Mouse (Mus musculus) ovary, postnatal 14 days (tissue): Measurements from ENCODE around the gene Thada.
"Not testable (repeated sequence)": the region's sequence is repeated elsewhere in the genome, so short reads cannot be mapped to it uniquely, and the experiment has no call there.

Experiments
- DNase-seq: peaks from one replicate; pipeline ENCODE4 v3.0.0; 2022; ENCODE audit warnings: low spot score

Gene Thada

DNA sequence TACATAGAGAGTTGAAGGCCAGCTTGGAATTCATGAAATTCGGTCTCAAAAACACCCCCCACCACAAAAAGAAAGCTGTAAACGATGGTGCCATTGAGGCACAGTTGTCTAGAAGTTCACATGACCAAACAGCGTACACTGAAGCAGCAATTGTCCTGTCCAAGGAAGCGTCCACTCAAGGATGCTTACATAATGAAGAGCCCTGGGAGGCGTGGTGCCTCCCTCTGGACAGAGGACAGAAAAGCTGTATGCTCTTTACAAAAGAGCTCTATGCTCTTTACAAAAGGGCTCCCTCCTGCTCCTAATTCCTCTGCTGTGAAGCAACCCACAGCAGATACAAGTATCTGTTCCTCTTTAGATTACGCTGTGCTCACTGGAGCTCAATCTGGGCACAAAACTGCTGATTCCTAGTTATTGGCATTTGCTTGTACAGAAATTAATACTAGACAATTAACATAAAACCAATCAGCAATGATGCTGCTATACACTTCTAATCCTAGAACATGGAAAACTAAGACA lies 123.6 kb downstream of the Thada start:
- no peak for DNase-seq

DNA sequence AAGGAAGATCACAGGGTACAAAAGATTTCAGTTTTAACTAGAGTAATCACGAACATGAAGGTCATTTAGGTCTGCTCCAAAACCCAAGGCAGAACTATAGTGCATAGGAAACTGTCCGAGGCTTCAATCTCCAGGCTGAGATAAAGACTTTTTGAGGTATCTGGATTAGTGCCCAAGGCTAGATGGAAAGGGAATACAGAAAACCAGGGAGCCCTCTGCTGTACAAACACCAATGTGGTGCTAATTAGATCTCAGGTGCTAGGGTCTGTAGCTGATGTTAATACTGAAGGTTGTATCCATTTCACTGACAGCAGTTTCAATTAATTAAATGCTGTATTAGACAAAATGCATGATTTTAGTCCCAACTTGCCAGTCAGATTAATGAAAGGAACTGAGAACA lies 124.3 kb downstream of the Thada start:
- DNase-seq: no peak

DNA sequence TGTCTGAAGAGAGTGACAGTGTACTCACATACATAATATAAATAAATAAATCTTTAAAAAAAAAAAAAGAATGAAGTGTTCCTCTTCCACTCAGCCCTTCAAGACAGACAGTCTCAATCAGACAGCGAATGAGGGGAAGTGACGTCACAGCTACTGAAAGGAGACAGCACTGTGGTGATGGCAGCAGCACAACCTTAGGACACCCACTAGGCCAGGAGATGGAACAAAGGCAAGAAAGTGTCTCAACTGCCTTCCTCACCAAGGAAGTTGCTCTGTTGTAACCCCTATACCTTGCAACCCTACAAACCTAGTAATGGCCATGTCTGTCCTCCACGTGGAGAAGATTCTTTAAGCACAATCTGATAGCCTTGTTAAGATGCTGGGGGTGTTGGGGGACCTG lies 125.4 kb downstream of the Thada start:
- DNase-seq: no peak

DNA sequence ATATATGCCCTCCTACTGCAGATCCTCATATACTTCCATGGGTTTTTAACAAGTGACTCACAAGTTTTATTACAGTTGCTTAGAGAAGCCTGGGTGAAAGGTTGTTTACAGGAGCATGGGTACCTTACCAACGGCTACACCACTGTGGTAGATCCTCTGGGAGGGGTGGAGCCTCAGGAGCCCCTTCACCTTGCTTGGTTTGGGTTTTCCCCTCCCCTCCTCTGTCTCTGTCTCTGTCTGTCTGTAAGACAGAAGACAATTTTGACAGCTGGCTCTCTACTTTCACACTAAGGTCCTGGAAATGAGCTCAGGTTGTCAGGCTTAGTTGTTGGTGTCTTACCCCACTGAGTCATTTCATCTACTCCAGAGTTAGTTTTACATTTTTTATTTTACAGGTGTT lies 130.0 kb downstream of the Thada start:
- DNase-seq: no peak

- DNase-seq: no peak
Measured at GRCm38 (mm10) chr17:84335076-84335475, 130.9 kb downstream of the Thada start.

DNA sequence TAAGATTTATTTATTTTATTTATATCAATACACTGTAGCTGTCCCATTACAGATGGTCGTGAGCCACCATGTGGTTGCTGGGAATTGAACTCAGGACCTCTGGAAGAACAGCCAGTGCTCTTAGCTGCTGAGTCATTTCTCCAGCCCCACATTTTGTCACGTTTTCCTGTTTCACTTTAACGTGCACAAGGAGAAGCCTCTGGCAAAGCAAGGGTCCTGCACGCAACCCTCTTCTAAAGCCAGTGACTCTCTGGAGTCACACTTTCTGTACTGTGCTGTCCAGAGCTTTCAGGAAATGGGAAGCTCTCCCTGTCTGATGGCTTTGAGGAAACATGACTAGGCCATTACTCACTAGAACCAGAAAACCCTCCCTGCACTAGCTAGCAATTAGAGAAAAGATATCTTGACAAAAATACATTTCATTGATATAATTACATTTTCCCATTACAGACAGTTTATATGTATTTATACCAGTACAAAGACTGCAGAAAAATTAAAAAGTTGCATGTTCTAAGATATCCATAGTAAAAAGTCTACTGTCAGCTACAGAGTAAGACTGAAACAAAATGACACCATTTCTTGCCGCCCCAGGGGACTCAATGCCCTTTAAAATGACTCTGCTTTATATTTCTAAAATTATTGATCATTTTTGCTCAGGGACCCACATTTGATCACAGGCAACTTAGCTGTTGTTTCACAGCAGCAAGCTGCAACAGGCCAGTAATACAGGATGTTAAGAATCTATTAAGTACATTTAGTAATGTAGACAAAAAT lies 131.6 kb downstream of the Thada start:
- no peak for DNase-seq

DNA sequence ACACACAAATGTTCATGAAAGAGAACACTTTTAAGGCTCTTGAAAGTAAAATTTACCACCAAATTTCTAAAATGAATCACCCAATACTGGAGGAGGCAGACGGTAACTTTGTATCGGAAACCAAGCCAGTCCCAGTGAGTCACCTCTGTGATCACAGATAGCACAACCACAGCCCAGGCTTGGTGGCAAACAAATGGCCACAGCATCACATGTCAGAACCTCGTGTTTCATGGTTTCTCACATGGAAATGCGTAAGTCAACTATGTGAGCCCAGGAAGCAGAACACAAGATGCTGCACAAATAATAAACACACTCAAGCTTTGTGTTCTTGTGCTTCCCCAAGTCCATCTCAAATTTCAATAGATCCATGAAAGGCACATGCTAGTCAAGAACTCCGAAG lies 133.1 kb downstream of the Thada start:
- DNase-seq: no peak

DNA sequence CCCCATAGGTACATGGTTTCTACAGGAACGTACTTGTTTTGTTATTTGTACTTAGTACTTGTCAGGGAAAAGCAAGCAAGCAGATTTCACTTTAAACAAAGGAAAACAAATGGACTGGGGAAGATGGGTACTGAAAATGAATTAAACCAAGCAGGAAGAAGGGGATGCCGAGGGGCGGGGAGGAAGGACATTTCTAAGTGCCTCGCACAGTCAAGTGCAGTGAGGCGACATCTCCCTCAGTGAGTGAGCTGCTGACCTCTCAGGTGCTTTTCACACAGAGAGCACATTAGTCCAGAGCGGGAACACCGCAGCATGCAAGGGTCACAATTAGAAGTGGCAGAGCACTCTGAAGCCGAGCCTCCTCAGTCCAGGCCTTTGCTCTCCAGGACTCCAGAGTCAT lies 135.0 kb downstream of the Thada start:
- DNase-seq: no peak

GRCm38 (mm10) chr17:84330506-84330905 lies 135.5 kb downstream of the Thada start:
- no peak for DNase-seq

- no peak for DNase-seq
Measured at GRCm38 (mm10) chr17:84329906-84330470, 136.0 kb downstream of the Thada start.

GRCm38 (mm10) chr17:84328526-84328925 lies 137.5 kb downstream of the Thada start:
- no peak for DNase-seq

GRCm38 (mm10) chr17:84327051-84327925 lies 138.7 kb downstream of the Thada start:
- no peak for DNase-seq

GRCm38 (mm10) chr17:84322176-84322575 lies 143.8 kb downstream of the Thada start:
- no peak for DNase-seq

GRCm38 (mm10) chr17:84321351-84321750 lies 144.7 kb downstream of the Thada start:
- no peak for DNase-seq

GRCm38 (mm10) chr17:84320576-84320975 lies 145.4 kb downstream of the Thada start:
- no peak for DNase-seq

GRCm38 (mm10) chr17:84314341-84314740 lies 151.7 kb downstream of the Thada start:
- DNase-seq: no peak

DNA sequence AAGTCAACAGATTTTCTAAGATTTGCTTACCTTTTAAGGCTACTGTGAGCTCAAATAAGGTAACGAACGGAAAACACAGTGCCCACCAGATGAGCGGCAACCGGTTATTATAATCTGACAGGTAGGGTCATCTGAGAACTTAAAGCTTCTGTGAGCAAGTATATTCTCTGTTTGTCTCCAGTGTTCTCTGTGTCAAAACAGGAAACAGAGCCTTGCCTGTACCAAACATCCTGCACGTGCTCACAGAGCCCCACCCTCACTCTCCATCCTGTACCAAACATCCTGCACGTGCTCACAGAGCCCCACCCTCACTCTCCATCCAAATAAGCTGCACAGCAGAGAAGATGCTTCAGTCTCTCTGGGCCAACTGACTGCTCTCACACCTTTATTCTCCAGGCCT lies 152.5 kb downstream of the Thada start:
- DNase-seq: no peak

- no peak for DNase-seq
Measured at GRCm38 (mm10) chr17:84306151-84306550, 159.9 kb downstream of the Thada start.

DNA sequence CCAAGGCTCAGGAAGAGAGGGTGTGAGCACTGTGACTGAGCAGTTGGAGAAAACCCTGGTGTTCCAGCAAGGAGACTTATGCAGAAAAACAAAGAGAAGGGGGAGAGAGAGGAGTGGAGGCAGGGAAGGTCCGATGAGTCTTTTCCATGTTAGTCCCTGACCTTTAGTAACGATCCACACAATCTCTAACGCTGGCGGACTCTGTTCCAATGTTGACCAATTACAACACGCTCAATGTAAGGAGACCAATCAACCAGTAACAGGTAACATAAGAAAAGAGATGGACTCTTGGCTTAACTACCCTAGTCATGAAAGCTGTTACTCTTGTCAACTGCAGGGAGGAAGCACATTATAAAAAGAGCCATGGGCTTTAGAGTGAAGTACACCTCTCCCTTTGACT lies 160.9 kb downstream of the Thada start:
- DNase-seq: no peak

GRCm38 (mm10) chr17:84304141-84304540 lies 161.9 kb downstream of the Thada start:
- DNase-seq: no peak

GRCm38 (mm10) chr17:84297976-84298375 lies 168.0 kb downstream of the Thada start:
- no peak for DNase-seq

DNA sequence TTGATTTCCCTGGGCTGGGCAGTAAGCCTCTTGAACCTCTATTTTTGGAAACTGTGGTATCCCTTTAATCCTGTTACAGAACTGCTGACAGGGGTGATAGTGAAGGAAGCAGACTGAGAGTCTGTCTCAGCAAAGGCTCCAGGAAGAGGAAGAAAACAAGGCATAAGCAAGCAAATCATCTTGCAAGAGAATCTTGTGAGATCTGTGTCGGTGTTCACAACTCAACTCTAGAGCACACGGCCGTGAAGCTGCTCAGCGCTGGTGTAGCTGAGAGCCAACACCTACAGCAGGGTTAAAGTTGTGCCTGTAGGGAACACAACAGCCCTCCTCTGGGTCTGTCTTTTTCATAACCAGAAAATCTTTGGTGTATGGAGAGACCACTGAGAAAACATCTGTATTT lies 172.8 kb downstream of the Thada start:
- DNase-seq: no peak

GRCm38 (mm10) chr17:84291228-84291627 lies 174.8 kb downstream of the Thada start:
- DNase-seq: not testable (repeated sequence)
